Mouse (Mus musculus): Measurements from ENCODE around the gene Dydc2.

Dydc2 gene

DNA sequence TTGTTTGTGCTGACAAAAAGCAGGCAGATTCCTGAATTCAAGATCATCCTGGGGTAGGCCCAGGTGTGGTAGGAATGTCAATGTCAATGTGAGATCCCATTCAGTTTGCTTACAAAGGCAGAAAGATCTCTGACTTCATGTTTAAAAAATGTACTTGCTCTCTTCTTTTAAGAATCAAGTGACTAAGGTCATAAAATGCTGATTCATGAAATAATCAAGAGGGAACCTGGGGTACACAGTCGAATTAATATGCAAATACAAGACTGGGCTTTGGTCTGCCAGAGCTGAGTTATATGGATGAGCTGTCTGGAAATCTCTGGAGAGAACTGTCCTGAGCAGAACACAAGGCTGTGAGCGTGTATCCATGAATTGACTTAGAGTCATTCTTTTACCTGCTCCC, 21.6 kb downstream of the Dydc2 start:
- no peak for DNase-seq (ENCODE audit: low read depth, low spot score)

GRCm38 (mm10) chr14:41035146-41035798, 33.7 kb downstream of the Dydc2 start:
- peak; percentile 34 for DNase-seq (ENCODE audit: low read depth, low spot score)

- DNase-seq (ENCODE audit: low read depth, low spot score): peak; percentile 52
These were observed 35.6 kb downstream of the Dydc2 start for GRCm38 (mm10) chr14:41033135-41034110.

GRCm38 (mm10) chr14:41030989-41031513, 38.0 kb downstream of the Dydc2 start:
- DNase-seq (ENCODE audit: low read depth, low spot score): no peak

DNA sequence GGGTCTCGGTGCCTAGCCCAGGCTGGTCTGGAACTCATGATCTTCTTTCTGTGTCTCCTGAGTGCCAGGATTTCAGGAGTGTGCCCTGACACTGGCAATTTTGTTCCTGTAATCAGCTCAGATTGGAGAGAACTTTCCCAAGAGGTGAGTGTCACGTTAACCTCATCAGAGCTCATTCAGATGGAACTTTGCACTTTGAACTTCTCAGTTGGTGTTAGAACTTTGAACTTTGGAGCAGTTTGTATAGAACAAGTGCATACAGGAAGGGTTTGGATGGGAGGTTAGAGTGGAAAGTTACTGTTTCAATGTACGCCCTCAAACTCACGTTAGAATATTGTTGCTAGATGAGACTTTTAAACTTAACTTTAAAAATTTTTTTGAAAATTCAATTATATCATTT, 39.7 kb downstream of the Dydc2 start:
- no peak for DNase-seq (ENCODE audit: low read depth, low spot score)

DNA sequence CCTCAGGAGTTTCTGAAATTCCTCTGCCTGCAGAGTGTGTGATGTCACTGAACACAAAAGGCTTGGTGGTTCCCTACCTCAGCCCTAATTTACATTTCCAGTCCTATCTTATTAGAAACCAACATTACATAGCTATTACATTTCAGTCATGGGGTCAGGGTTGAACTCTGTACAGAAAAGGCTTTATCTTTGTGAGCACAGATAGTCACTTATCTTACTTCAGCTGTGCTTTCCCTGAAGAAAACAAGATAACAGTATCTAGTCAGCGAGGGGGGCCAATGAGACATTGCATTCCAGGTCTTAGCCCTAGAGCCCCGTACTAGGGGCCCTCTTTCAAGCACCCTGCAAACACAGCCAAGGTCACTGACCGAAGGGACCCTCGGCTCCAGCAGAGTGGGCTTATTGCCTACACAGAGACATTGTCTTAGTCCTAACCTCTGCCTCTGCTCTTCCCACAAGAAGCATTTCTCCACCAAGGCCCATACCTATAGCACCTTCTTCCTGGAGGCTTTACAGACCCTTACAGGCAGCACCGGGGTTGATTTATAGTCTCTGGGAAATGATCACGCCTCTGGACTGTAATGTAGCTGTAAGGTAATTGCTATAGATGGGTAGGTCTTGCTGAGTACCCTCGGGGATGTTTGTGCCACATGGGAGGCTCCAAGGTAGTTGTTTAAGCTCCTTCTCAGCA, 43.3 kb downstream of the Dydc2 start:
- DNase-seq (ENCODE audit: low read depth, low spot score): no peak

DNA sequence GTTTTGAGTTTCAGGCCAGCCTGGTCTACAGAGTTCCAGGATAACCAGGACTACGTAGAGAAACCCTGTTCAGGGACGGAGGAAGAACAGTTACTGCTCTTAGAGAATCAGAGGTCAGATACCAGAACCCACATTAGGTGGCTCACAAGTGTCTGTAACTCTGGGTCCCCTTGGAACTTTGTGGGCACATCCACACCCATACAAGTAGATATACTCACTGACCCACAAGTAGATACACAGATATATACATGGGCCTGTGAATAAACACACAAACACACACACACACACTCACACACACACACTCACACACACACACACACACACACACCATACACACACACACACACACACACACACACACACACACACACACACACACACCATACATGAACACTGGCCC, 43.9 kb downstream of the Dydc2 start:
- no peak for DNase-seq (ENCODE audit: low read depth, low spot score)

- no peak for DNase-seq (ENCODE audit: low read depth, low spot score)
These were observed 47.8 kb downstream of the Dydc2 start for GRCm38 (mm10) chr14:41021246-41021645.

DNA sequence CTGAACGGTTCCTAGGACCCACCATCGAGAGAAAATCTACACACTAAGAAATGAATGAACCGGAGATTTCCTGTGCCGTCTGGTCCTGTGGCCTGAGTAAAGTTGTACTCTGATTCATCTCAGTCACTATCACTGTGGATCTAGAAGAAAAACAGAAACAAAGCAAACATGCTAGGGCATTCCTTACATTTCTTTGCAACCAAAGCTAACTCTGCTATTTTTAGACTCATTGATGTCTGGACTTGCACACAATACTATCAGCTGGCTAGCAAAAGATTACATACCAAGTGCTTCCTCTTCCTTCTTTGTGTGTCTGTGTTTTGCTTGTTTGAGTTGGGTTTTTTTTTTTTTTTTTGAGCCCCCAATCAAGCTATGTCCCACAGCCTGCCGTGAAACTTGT, 51.5 kb downstream of the Dydc2 start:
- no peak for DNase-seq (ENCODE audit: low read depth, low spot score)

DNA sequence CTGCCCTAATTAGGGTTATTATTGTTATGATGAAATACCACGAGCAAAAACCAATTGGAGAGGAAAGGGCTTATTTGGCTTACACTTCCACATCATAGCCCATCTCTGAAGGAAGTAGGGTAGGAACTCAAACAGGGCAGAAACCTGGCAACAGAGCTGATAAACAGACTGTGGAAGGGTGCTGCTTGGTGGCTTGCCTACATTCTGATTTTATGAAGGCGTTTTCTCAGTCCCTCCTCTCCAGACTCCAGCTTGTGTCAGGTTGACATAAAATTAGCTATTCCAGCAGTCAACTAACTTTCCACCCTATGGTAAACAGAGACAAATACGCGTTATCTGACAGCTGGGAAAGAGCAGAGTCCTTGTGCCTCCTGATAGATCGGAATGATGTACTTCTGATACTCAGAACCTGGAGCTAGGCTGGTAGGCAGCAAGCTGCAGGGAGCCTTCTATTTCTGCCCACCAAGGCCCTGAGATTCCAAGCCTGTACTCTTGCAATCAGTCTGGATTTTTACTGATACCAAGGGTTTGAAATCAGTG, 54.2 kb downstream of the Dydc2 start:
- peak; percentile 57 for DNase-seq (ENCODE audit: low read depth, low spot score)

- DNase-seq (ENCODE audit: low read depth, low spot score): peak; percentile 84
These were observed 55.1 kb downstream of the Dydc2 start, which contains the start of gene Fam213a for GRCm38 (mm10) chr14:41013630-41014613. TSS of gene Fam213a (minus strand) at chr14:41013788.

- DNase-seq (ENCODE audit: low read depth, low spot score): no peak
These were observed 55.9 kb downstream of the Dydc2 start for GRCm38 (mm10) chr14:41013143-41013542.

DNA sequence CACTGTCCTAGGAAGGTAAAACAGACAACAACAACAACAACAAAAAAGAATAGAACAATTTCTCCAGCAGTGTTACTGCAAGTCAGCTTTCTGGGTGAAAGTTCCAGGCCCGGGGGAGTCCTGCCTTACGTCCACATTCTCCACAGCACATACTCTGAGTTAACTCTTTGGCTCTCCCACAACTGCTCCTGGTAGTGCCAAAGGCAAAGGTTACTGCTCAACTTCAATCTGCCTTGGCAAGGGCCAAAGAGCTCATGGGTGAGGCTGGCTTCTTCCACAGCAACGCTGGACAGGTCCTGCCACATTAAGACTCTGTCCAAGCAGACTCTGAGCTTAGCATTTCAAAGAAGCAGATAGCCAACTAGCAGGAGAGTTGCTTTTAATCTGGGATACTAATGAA, 57.1 kb downstream of the Dydc2 start:
- no peak for DNase-seq (ENCODE audit: low read depth, low spot score)

- no peak for DNase-seq (ENCODE audit: low read depth, low spot score)
These were observed 60.9 kb downstream of the Dydc2 start for GRCm38 (mm10) chr14:41008138-41008537.

GRCm38 (mm10) chr14:41007641-41008040, 61.4 kb downstream of the Dydc2 start:
- DNase-seq (ENCODE audit: low read depth, low spot score): no peak

DNA sequence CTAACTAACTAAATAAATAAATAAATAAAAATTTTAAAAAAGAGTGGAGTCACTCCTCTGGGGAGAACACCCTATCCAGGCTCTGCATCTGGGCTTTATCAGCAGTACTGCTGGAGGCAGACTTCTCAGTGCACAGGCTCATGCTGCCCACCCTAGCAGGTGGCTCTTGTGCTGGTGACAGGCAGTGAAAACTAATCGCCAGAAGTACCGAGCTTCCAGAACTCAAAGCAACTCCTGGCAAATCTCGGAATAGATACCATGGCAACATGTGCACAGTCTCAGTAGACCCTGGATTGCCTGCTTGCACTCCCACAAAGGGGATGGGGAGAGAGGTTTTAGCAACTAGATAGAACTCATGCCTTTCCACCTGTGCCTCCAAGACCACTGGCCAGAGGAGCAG, 62.1 kb downstream of the Dydc2 start:
- peak; percentile 22 for DNase-seq (ENCODE audit: low read depth, low spot score)

DNA sequence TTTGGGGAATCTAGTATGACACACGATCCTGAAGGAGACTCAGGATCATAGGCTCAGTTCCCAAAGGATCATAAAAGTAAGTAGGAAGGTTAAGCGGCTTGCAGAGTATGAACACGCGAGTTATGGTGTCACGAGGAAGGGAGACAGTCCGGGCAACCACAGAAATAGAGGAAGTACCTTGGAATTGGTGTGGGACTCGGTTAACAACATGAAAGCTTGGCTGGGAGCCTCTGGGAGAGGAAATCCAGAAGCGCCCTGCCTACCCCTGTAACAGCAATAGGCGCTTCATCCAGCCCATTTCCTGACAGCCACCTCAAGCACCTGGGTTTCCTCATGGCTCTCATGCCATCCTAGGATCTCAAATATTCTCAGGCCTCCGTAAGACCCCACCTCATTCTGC, 62.7 kb downstream of the Dydc2 start:
- DNase-seq (ENCODE audit: low read depth, low spot score): no peak

GRCm38 (mm10) chr14:41005716-41006115, 63.3 kb downstream of the Dydc2 start:
- no peak for DNase-seq (ENCODE audit: low read depth, low spot score)

- DNase-seq (ENCODE audit: low read depth, low spot score): no peak
These were observed 64.5 kb downstream of the Dydc2 start for GRCm38 (mm10) chr14:41004201-41005141.
